Mouse (Mus musculus): Measurements from ENCODE around the gene Chrdl2.

DNA sequence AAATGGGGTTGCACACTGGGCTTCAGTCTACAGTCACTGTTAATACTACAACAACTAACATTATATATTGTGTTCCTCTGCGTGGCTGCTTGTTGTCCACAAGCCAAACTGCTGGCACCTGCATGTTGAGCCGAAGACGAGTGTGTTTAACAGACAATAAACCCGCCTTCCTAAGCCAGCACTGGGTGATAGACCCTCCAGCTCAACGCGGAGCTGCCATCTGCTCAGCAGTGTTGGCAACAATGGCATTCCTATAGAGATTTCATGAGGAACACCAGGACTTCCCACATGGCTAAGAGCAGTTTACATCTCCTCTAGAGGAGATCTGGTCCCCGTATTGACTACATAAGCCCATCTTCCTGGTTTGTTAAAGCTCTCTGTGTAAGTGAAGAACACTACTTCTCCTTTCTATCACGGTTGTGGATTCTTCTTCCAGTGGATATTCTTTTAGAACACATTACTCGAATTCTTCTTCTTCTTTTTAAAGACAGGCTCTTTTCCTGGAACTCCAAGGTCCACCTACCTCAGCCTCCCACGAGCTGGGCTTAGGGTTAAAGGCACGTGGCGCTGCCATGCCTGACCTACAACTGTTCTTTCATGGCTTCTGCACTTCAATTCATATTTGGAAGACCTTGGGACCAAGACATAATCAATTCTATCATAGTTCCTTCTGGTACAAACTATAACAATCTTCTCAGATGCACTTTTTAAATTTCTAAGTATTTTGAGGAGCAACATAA lies 48.6 kb upstream of the Chrdl2 start:
- no peak for TF ChIP-seq CTCF (IDR thresholded peaks at IDR 0.05; ENCODE audit: control insufficient read depth, insufficient read depth, low read length)
- no peak for TF ChIP-seq POLR2A (IDR thresholded peaks at IDR 0.05; ENCODE audit: borderline replicate concordance, control insufficient read depth, low read depth, low read length)
